Mouse (Mus musculus) megakaryocyte, embryonic 14.5 days (primary cell): ENCODE results near the gene Camkk1.

Experiments used
- FLI1 ChIP-seq: IDR thresholded peaks from 2 replicates; pipeline ENCODE4 v1.6.1; 2012; ENCODE audit warnings: low read length, inconsistent platforms, mixed read lengths
- GATA1 ChIP-seq: IDR thresholded peaks from 3 replicates; pipeline ENCODE4 v1.6.1; 2012; ENCODE audit warnings: mixed read lengths, low read length, inconsistent platforms, borderline replicate concordance

DNA sequence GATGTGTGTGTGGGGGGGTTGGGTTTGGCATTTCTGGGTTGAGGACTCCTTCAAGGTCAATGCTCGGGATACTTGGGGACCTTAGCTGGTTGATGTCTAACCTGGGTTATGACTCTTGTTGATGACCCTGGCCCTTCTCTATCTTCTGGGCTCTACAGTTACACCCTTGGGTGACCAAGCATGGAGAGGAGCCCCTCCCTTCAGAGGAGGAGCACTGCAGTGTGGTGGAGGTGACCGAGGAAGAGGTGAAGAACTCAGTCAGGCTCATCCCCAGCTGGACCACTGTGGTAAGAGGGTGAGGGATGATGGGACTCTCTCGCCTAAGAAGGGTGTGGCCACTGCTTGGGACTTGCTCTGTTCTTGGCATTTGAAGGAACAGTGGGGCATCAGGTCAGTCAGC is 18.9 kb downstream of the Camkk1 start:
- TF ChIP-seq GATA1: no peak
- no peak for TF ChIP-seq FLI1
